Mouse (Mus musculus) liver, adult 2 months (tissue): ENCODE measurements around the gene 6820408C15Rik. TPM values are rescaled to one million over a fixed set of nuclear protein-coding genes. Genes with fewer than 3 reads are reported as not detected.

Experiments used
- DNase-seq: peaks from one replicate; pipeline ENCODE4 v3.0.0-alpha.2; 2011; ENCODE audit warnings: low read depth, low spot score; ENCODE audit errors: extremely low read depth
- H3K27ac ChIP-seq: fragments of 200-500 bp; replicated peaks from 2 replicates; pipeline ENCODE4 v1.5.1; 2012; ENCODE audit warnings: low read depth, mild to moderate bottlenecking, control low read depth, inconsistent platforms, low read length; ENCODE audit not compliant: insufficient read depth
- H3K27me3 ChIP-seq: fragments of 200-500 bp; 2 replicates; pipeline ENCODE4 v1.6.1; 2012; ENCODE audit warnings: mild to moderate bottlenecking, moderate library complexity, low read length, inconsistent platforms; ENCODE audit not compliant: control insufficient read depth, insufficient read depth
- H3K36me3 ChIP-seq: fragments of 200-500 bp; 2 replicates; pipeline ENCODE4 v1.6.1; 2012; ENCODE audit warnings: low read length, inconsistent platforms; ENCODE audit not compliant: control insufficient read depth, insufficient read depth
- H3K4me1 ChIP-seq: fragments of 200-500 bp; 2 replicates; pipeline ENCODE4 v1.6.1; 2011; ENCODE audit warnings: low read length; ENCODE audit not compliant: control insufficient read depth, insufficient read depth
- H3K4me3 ChIP-seq: fragments of 200-500 bp; 2 replicates; pipeline ENCODE4 v1.5.1; 2011; ENCODE audit warnings: low read depth, mild to moderate bottlenecking, control low read depth, low read length, moderate library complexity; ENCODE audit not compliant: insufficient read depth
- H3K79me2 ChIP-seq: fragments of 200-500 bp; 2 replicates; pipeline ENCODE4 v1.6.1; 2012; ENCODE audit warnings: inconsistent platforms, mild to moderate bottlenecking, low read length, moderate library complexity; ENCODE audit not compliant: control insufficient read depth, insufficient read depth
- H3K9ac ChIP-seq: fragments of 200-500 bp; 2 replicates; pipeline ENCODE4 v1.6.1; 2012; ENCODE audit warnings: low read depth, mild to moderate bottlenecking, control low read depth, inconsistent platforms, low read length
- CTCF ChIP-seq: fragments of 200-500 bp; IDR thresholded peaks from 2 replicates; pipeline ENCODE4 v1.5.1; 2011; ENCODE audit warnings: low read depth, low read length, control low read depth
- POLR2A ChIP-seq: fragments of 200-500 bp; IDR thresholded peaks from 2 replicates; pipeline ENCODE4 v1.6.1; 2011; ENCODE audit warnings: low read length, control low read depth; ENCODE audit not compliant: insufficient read depth; ENCODE audit errors: extremely low read depth
- WGBS: fragments of 180-500 bp; shearing (Covaris S2); methylation state at CpG from one replicate; pipeline ENCODE4 v1.1.7; 2018; 5-methylcytosine and 5-hydroxymethylcytosine counted together
- polyA plus RNA-seq: library from polyadenylated mRNA; depleted of rRNA; stranded (reverse); fragments of >200 nt; gene quantifications from 2 replicates; pipeline ENCODE4 v1.2.3, GENCODE M21; 2012
- total RNA-seq: library from RNA; depleted of rRNA; stranded (reverse); fragments of >200 nt; gene quantifications from 2 replicates; pipeline ENCODE4 v1.2.3, GENCODE M21; 2014

6820408C15Rik gene
- total and polyA plus RNA-seq, 2 experiments = not detected

DNA sequence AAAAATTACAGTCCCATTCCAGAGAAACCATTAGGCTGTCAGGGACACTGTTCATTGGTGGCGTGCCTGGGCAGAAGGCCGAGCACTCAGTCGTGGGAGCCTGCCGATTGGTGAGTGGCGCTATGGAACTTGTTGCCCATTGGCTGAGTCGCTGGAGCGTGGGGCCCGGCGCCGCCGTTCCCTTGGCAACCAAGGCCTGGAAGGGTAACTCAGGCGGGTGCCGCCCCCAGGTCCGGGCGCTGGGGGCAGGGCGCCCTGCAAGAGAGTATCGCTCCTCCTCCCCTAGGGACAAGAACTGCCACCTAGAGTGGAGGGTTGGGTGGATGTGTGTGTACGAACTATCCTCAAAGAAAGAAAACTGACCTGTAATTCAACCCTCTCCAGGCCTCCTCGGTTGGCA lies 9.3 kb upstream of the 6820408C15Rik start:
- H3K4me1 ChIP-seq = peaks cover 3% of the 10 kb centered on the region; the same call in 1 of the 2 replicates
- no peaks in the 10 kb centered on the region for H3K79me2 ChIP-seq
- whole genome bisulfite sequencing = under 1% methylated on average over 19 of the region's 19 CpGs
- H3K9ac ChIP-seq = no peak overlapping the region
- no peaks in the 10 kb centered on the region for H3K36me3 ChIP-seq
- no peak overlapping the region for H3K27ac ChIP-seq
- TF ChIP-seq CTCF (no peak), POLR2A (no peak)
- no peaks in the 10 kb centered on the region for H3K27me3 ChIP-seq
- H3K4me3 ChIP-seq = 0 out of 2 replicates have a peak overlapping the region, but pooled peaks have one; percentile 3
- DNase-seq = peak; percentile 71

- Histone ChIP-seq H3K36me3 (no peaks in the 10 kb centered on the region), H3K9ac (no peak overlapping the region), H3K27ac (no peak overlapping the region), H3K27me3 (peaks cover 4% of the 10 kb centered on the region; the same call in 1 of the 2 replicates), H3K4me1 (peaks cover 3% of the 10 kb centered on the region; the same call in 1 of the 2 replicates), H3K4me3 (no peak overlapping the region), H3K79me2 (no peaks in the 10 kb centered on the region)
- TF ChIP-seq POLR2A = no peak
- TF ChIP-seq CTCF = no peak
- DNase-seq = no peak
- WGBS = 81% methylated on average over 6 of the region's 6 CpGs
Observed at GRCm38 (mm10) chr2:152409781-152410180, 5.6 kb upstream of the 6820408C15Rik start.

GRCm38 (mm10) chr2:152410971-152411371 lies 4.4 kb upstream of the 6820408C15Rik start:
- H3K27me3 ChIP-seq = peaks cover 4% of the 10 kb centered on the region; the same call in 1 of the 2 replicates
- H3K4me3 ChIP-seq = no peak overlapping the region
- DNase-seq = peak; percentile 18

GRCm38 (mm10) chr2:152411471-152411870 lies 3.9 kb upstream of the 6820408C15Rik start:
- H3K36me3 ChIP-seq = no peaks in the 10 kb centered on the region
- 79% methylated on average over 7 of the region's 7 CpGs for WGBS
- TF ChIP-seq CTCF (no peak), POLR2A (no peak)

More at GRCm38 (mm10) chr2:152410971-152411371, 4.4 kb upstream of the 6820408C15Rik start:
- WGBS = 48% methylated on average over 15 of the region's 15 CpGs
- no peaks in the 10 kb centered on the region for H3K79me2 ChIP-seq
- H3K4me1 ChIP-seq = peaks cover 1% of the 10 kb centered on the region; the same call in 1 of the 2 replicates
- no peaks in the 10 kb centered on the region for H3K36me3 ChIP-seq
- no peak for TF ChIP-seq CTCF
- H3K9ac ChIP-seq = no peak overlapping the region
- H3K27ac ChIP-seq = no peak overlapping the region; the same call in 1 of the 2 replicates

DNA sequence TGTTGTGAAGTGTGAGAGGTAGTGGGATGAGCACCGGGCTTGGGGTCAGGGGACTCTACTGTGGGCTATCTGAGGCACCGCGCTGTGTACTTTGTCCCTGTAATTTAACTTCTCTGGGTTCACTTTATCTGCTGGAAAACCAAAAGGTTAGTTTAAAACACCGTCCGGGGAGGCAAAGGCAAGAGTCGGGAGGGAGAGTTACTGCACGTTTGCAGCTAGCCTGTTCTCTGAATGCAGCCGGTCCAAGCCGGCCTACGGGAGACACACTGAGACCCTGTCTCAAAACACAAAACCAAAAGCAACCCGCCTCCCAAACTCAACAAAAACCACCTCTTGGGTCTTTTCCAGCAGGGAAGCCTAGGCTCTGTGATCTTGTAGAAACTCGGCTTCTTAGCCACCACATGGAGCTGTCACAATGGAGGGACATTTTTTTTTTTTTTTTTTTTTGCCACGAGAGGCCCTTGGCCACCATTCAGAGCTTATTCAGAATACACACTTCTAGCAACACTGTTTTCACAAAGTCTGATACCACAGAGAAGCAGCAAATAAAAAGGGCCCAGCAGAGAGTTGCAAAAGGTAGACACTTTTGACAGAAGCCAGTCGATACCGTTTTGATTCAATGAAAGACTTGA lies 2.7 kb upstream of the 6820408C15Rik start:
- TF ChIP-seq POLR2A = no peak
- TF ChIP-seq CTCF = no peak
- DNase-seq = no peak
- H3K27ac ChIP-seq = no peak overlapping the region
- H3K9ac ChIP-seq = no peak overlapping the region
- H3K4me3 ChIP-seq = no peak overlapping the region
- no peaks in the 10 kb centered on the region for H3K36me3 ChIP-seq
- peaks cover 4% of the 10 kb centered on the region; the same call in 1 of the 2 replicates for H3K27me3 ChIP-seq
- WGBS = 52% methylated on average over 15 of the region's 15 CpGs
- H3K4me1 ChIP-seq = no peaks in the 10 kb centered on the region
- H3K79me2 ChIP-seq = no peaks in the 10 kb centered on the region

More at GRCm38 (mm10) chr2:152411471-152411870, 3.9 kb upstream of the 6820408C15Rik start:
- DNase-seq = no peak
- peaks cover 4% of the 10 kb centered on the region; the same call in 1 of the 2 replicates for H3K27me3 ChIP-seq
- H3K4me1 ChIP-seq = 0 out of 2 replicates have a peak, but pooled peaks cover under 1% of the 10 kb centered on the region
- H3K27ac ChIP-seq = 0 out of 2 replicates have a peak overlapping the region, but pooled peaks have one; percentile 2
- H3K9ac ChIP-seq = no peak overlapping the region
- H3K4me3 ChIP-seq = no peak overlapping the region
- H3K79me2 ChIP-seq = no peaks in the 10 kb centered on the region
